Mouse (Mus musculus) myocyte (in vitro differentiated cells): ENCODE results near the gene Ina. TPM values are rescaled to one million over a fixed set of nuclear protein-coding genes. Genes with fewer than 3 reads are reported as not detected.

ENCODE experiments used
- H3K27me3 ChIP-seq: one replicate; pipeline ENCODE4 v1.6.1; 2011; ENCODE audit not compliant: control insufficient read depth, insufficient read depth, insufficient read length
- H3K36me3 ChIP-seq: one replicate; pipeline ENCODE4 v1.6.1; 2011; ENCODE audit not compliant: control insufficient read depth, insufficient read depth
- H3K4me2 ChIP-seq: one replicate; pipeline ENCODE4 v1.6.1; 2011; ENCODE audit warnings: low read depth, control low read depth
- H3K4me3 ChIP-seq: one replicate; pipeline ENCODE4 v1.5.1; 2011; ENCODE audit warnings: mild to moderate bottlenecking, control low read depth, moderate library complexity
- H3K79me2 ChIP-seq: one replicate; pipeline ENCODE4 v1.6.1; 2011; ENCODE audit not compliant: control insufficient read depth, insufficient read depth
- H3ac ChIP-seq: one replicate; pipeline ENCODE4 v1.6.1; 2011; ENCODE audit not compliant: control insufficient read depth, insufficient read length
- CEBPB ChIP-seq: IDR thresholded peaks from 2 replicates; pipeline ENCODE4 v1.6.1; 2011; ENCODE audit warnings: mild to moderate bottlenecking, moderate library complexity; ENCODE audit not compliant: poor library complexity, insufficient read depth, severe bottlenecking
- E2F4 ChIP-seq: IDR thresholded peaks from one replicate; pipeline ENCODE4 v1.6.1; 2011; ENCODE audit warnings: mild to moderate bottlenecking, control low read depth, moderate library complexity; ENCODE audit not compliant: insufficient read depth
- MAX ChIP-seq: IDR thresholded peaks from one replicate; pipeline ENCODE4 v1.6.1; 2011; ENCODE audit warnings: low read depth, mild to moderate bottlenecking, control low read depth
- MYOD1 ChIP-seq, 3 experiments: IDR thresholded peaks; one replicate each; pipeline ENCODE4 v1.6.1; 2011; ENCODE audit warnings: control low read depth in 2 of 3, low read depth in 2 of 3, mild to moderate bottlenecking in 2 of 3, moderate library complexity in 1 of 3; ENCODE audit not compliant: insufficient read length in 2 of 3, control insufficient read depth in 1 of 3
- MYOG ChIP-seq, 3 experiments: IDR thresholded peaks; one replicate each; pipeline ENCODE4 v1.6.1; 2011; ENCODE audit warnings: control low read depth in 2 of 3, low read depth in 2 of 3, mild to moderate bottlenecking in 2 of 3; ENCODE audit not compliant: insufficient read length in 2 of 3, control insufficient read depth in 1 of 3, insufficient read depth in 1 of 3
- POLR2A ChIP-seq: IDR thresholded peaks from one replicate; pipeline ENCODE4 v1.6.1; 2011; ENCODE audit warnings: low read depth, mild to moderate bottlenecking, control low read depth, moderate library complexity; ENCODE audit not compliant: insufficient read length
- POLR2AphosphoS2 ChIP-seq: IDR thresholded peaks from one replicate; pipeline ENCODE4 v1.6.1; 2011; ENCODE audit warnings: low read depth, control low read depth; ENCODE audit not compliant: insufficient read length
- REST ChIP-seq: IDR thresholded peaks from one replicate; pipeline ENCODE4 v1.6.1; 2011; ENCODE audit warnings: mild to moderate bottlenecking, control low read depth, moderate library complexity; ENCODE audit not compliant: insufficient read depth, insufficient read length
- SRF ChIP-seq: IDR thresholded peaks from one replicate; pipeline ENCODE4 v1.6.1; 2011; ENCODE audit warnings: low read depth; ENCODE audit not compliant: control insufficient read depth, insufficient read length
- TCF12 ChIP-seq: IDR thresholded peaks from one replicate; pipeline ENCODE4 v1.6.1; 2011; ENCODE audit warnings: mild to moderate bottlenecking, control low read depth; ENCODE audit not compliant: poor library complexity, insufficient read depth, severe bottlenecking
- TCF3 ChIP-seq: IDR thresholded peaks from one replicate; pipeline ENCODE4 v1.6.1; 2011; ENCODE audit warnings: low read depth, control low read depth; ENCODE audit not compliant: insufficient read length
- USF1 ChIP-seq: IDR thresholded peaks from one replicate; pipeline ENCODE4 v1.6.1; 2011; ENCODE audit warnings: low read depth, mild to moderate bottlenecking, control low read depth, moderate library complexity
- polyA plus RNA-seq: library from polyadenylated mRNA; unstranded; fragments of >200 nt; fragmentation: generic; extraction: Trizol; gene quantifications from one replicate; pipeline ENCODE4 v1.2.1, GENCODE M21; 2012; ENCODE audit warnings: missing spikeins

Gene Ina
- polyA plus RNA-seq, 1 experiment, result not detected

- no peaks in the 10 kb centered on the region for H3K36me3 ChIP-seq
Measured at GRCm38 (mm10) chr19:47013340-47014158, 949 bp upstream of the Ina start.

GRCm38 (mm10) chr19:47014159-47014446, 395 bp upstream of the Ina start:
- H3K36me3 ChIP-seq, result no peaks in the 10 kb centered on the region
- no peak overlapping the region for H3K4me3 ChIP-seq
- H3K79me2 ChIP-seq, result no peaks in the 10 kb centered on the region
- no peak overlapping the region for H3K4me2 ChIP-seq
- TF ChIP-seq TCF12 (no peak), MAX (no peak), POLR2AphosphoS2 (no peak), MYOD1 (IDR thresholded peaks at IDR 0.05; ENCODE audit: control insufficient read depth in 1 of 3, insufficient read length in 2 of 3, low read depth in 2 of 3) (no peak), TCF3 (no peak), SRF (no peak), CEBPB (no peak), USF1 (no peak), REST (no peak), MYOG (IDR thresholded peaks at IDR 0.05; ENCODE audit: control insufficient read depth in 1 of 3, insufficient read depth in 1 of 3, insufficient read length in 2 of 3, low read depth in 2 of 3) (no peak)
- H3ac ChIP-seq, result no peak overlapping the region
- peaks cover 61% of the 10 kb centered on the region for H3K27me3 ChIP-seq

More at GRCm38 (mm10) chr19:47013340-47014158, 949 bp upstream of the Ina start:
- H3K4me2 ChIP-seq, result no peak overlapping the region
- no peak overlapping the region for H3K4me3 ChIP-seq
- H3K79me2 ChIP-seq, result no peaks in the 10 kb centered on the region
- H3K27me3 ChIP-seq, result peaks cover 59% of the 10 kb centered on the region
- TF ChIP-seq MYOD1 (IDR thresholded peaks at IDR 0.05; ENCODE audit: control insufficient read depth in 1 of 3, insufficient read length in 2 of 3, low read depth in 2 of 3) (no peak), CEBPB (no peak), E2F4 (no peak), TCF12 (no peak), TCF3 (no peak), POLR2AphosphoS2 (no peak), POLR2A (no peak), MAX (no peak), REST (no peak), USF1 (no peak), SRF (no peak), MYOG (IDR thresholded peaks at IDR 0.05; ENCODE audit: control insufficient read depth in 1 of 3, insufficient read depth in 1 of 3, insufficient read length in 2 of 3, low read depth in 2 of 3) (no peak)
- H3ac ChIP-seq, result no peak overlapping the region

GRCm38 (mm10) chr19:47015396-47015795, 898 bp downstream of the Ina start:
- peaks cover 62% of the 10 kb centered on the region for H3K27me3 ChIP-seq
- H3K4me2 ChIP-seq, result no peak overlapping the region
- no peaks in the 10 kb centered on the region for H3K36me3 ChIP-seq
- no peak overlapping the region for H3K4me3 ChIP-seq
- H3K79me2 ChIP-seq, result no peaks in the 10 kb centered on the region
- TF ChIP-seq SRF, result no peak
- no peak for TF ChIP-seq MYOG (IDR thresholded peaks at IDR 0.05; ENCODE audit: control insufficient read depth in 1 of 3, insufficient read depth in 1 of 3, insufficient read length in 2 of 3, low read depth in 2 of 3)
- no peak for TF ChIP-seq E2F4
- no peak for TF ChIP-seq MAX
- no peak for TF ChIP-seq TCF3
- TF ChIP-seq USF1, result no peak
- TF ChIP-seq CEBPB, result no peak
- TF ChIP-seq POLR2AphosphoS2, result no peak
- no peak for TF ChIP-seq MYOD1 (IDR thresholded peaks at IDR 0.05; ENCODE audit: control insufficient read depth in 1 of 3, insufficient read length in 2 of 3, low read depth in 2 of 3)
- TF ChIP-seq REST, result no peak
- no peak for TF ChIP-seq POLR2A
- no peak overlapping the region for H3ac ChIP-seq

- Histone ChIP-seq H3K4me2 (no peak overlapping the region), H3K27me3 (peaks cover 60% of the 10 kb centered on the region), H3K79me2 (no peaks in the 10 kb centered on the region), H3K36me3 (no peaks in the 10 kb centered on the region), H3K4me3 (no peak overlapping the region), H3ac (no peak overlapping the region)
- TF ChIP-seq POLR2A (no peak), REST (no peak), MYOD1 (IDR thresholded peaks at IDR 0.05; ENCODE audit: control insufficient read depth in 1 of 3, insufficient read length in 2 of 3, low read depth in 2 of 3) (no peak), POLR2AphosphoS2 (no peak), CEBPB (no peak), MYOG (IDR thresholded peaks at IDR 0.05; ENCODE audit: control insufficient read depth in 1 of 3, insufficient read depth in 1 of 3, insufficient read length in 2 of 3, low read depth in 2 of 3) (no peak), E2F4 (no peak), MAX (no peak), TCF3 (no peak), SRF (no peak), USF1 (no peak), TCF12 (no peak)
Measured at GRCm38 (mm10) chr19:47015965-47016364, 1.5 kb downstream of the Ina start.
